Mouse (Mus musculus) lung, postnatal 10 days (tissue): ENCODE results near the gene Ddost.
"Not testable (repeated sequence)": the region's sequence is repeated elsewhere in the genome, so short reads cannot be mapped to it uniquely, and the experiment has no call there.

ENCODE experiments used
- DNase-seq: peaks from one replicate; pipeline ENCODE4 v3.0.0; 2021

The Ddost gene

DNA sequence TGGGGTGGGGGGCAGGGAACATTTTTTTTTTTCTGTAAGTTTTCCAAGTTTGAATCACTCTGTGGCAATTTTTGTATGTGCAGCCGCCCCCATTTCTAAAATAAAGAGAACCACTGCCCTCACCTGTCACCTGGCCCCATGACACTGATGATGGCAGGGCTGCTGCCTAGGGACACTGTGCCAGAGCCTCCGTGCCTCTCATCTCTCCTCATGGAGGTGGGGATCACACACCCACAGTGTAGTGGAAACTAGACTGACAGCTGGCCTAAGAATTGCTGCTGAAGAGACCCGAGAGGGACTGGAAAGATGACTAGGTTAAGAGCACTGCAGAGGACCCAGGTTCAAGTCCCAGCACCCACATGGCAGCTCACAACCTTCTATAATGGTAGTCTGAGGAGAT, 7.6 kb downstream of the Ddost start:
- DNase-seq = no peak

DNA sequence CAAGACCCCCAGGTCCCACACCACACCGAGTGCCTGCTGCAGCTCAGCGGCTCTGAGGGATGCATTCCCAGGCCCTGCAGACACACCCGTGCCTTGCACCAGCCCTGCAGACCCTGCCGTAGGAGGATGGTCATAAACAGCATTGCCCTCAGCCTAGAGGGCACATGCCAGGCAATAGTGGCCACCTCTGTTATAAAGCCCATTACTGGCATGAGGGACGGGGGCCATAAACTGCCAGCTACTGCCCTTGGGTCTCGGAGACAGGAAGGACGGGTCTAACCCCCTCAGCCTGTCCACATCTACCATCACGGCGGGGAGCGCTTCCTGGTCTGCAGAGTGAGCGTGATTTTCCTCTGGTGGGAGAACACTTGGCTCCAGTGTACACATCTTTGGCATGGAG, 8.5 kb downstream of the Ddost start:
- DNase-seq = no peak

- DNase-seq = no peak
Measured at GRCm38 (mm10) chr4:138313795-138314194, 9.3 kb downstream of the Ddost start.

DNA sequence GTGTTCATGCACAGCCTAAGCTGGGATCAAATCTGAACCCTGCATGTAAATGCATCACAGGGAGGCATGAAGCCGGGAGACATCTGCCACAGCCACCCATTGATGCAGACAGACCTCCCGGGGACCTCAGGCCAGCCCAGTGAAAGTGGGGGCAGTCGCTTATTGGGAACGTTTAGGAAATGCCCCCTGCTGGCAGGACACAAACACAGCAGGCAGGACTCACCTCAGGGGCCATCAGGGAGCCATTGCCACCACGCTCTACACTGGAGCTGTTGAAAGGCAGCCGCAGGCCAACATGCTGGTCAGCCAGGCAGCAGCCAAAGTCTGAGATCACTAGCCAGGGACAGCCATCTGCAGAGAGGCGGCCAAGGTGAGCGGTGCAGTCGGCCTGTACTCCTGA, 11.3 kb downstream of the Ddost start:
- peak; percentile 45 for DNase-seq

DNA sequence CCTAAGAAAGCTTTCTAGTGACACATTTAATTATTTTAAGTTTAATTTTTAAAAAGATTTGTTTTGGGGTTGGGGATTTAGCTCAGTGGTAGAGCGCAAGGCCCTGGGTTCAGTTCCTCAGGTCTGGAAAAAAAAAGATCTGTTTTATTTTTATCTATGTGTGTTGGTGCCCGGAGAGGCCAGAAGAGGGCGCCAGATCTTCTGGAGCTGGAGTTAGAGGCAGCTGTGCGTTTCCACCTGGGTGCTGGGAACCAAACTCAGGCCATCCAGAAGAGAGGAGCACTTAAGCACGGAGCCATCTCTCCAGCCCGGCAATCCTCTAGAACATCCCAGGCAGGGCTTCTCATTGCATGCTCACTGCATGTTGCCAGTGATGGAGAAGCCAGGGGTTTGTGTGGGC, 11.8 kb downstream of the Ddost start:
- no peak for DNase-seq

DNA sequence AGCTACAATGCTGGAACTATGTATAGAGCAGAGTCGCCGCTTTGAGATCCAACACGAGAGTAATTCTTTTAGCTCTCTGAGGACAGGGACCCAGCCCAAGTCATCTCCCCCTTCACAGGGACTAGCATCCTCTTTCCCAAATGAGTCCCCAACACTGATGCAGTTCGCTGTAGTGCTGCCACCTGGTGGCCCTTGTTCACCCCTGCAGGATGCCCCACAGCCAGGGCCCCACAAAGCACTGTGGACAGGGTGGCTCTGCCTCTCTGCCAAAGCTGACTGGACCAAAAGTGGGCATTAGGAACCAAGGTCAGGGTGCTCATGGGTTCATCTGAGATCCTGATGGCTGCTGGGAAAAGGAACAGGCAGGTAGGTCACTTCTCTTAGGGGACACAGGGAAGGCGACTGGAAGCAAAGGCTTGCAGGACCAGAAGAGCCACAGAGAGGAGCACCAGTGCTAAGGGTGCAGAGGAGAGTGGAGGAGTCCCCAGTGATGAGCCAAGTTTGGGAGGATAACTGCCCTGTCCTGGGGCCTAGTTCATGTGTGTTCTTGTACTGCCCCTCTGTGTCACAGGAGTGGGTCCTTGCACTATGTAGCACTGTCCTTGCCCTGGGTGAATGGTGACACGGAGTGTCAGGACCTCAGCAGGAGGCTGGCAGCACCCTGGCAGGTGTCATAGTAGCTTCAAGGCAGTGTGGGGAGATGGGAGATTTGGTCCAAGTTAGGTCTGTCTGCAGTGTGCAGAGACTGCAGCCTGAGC, 14.2 kb downstream of the Ddost start:
- peak; percentile 72 for DNase-seq

DNA sequence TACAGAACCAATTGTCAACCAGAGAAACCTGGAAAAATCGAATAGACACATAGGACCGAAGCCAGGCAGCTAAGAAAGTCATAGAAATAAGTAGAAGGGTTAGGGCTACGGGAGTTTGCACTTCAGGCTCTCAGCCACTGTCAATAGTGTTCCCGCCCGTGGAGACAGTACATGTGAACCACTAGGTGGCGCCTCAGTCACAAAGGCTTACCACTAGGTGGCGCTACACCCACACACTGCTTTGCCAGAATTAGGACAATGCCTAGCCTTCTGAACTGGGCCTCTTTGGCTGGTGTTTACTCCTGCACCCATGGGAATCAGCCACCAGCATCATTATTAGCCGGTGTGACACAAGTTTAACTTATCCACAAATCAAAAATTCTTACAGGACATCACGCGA, 15.0 kb downstream of the Ddost start:
- peak; percentile 92 for DNase-seq

GRCm38 (mm10) chr4:138320711-138321110, 16.2 kb downstream of the Ddost start:
- DNase-seq = no peak

GRCm38 (mm10) chr4:138321488-138321887, 17.0 kb downstream of the Ddost start:
- no peak for DNase-seq

GRCm38 (mm10) chr4:138322692-138323091, 18.2 kb downstream of the Ddost start:
- no peak for DNase-seq

DNA sequence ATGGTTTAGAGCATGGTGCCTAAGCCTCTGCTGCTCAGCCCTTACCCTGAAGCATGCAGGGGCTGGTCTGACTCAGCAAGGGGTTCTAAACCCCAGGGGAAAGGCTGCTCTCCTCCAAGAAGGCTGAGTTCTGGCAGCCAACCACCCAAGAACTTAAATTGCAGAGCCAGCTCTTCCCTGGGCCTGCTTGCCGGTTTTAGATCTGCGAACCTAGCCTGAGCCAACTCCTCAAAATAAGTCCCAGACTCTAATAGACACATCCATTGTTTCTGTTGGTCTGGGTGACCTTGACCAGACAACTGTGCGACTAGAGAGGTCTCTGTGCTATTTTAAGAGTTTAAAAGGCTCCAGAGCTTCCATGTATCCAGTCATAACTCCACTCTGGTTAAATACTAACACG, 19.2 kb downstream of the Ddost start:
- DNase-seq = no peak

DNA sequence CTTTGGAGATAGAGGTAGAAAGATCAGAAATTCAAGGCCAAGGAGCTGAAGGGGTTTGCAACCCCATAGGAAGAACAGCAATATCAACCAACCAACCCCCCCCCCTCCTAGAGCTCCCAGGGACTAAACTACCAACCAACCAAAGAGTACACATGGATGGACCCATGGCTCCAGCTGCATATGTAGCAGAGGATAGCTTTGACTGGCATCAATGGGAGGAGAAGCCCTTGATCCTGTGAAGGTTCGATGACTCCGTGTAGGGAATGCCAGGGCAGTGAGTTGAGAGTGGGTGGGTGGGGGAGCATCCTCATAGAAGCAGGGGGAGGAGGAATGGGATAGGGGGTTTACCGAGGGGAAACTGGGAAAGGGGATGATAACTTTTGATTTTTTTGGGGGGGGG, 19.9 kb downstream of the Ddost start:
- no peak for DNase-seq

GRCm38 (mm10) chr4:138325466-138326076, 21.0 kb downstream of the Ddost start:
- peak; percentile 99 for DNase-seq

- DNase-seq = peak; percentile 96
Measured at GRCm38 (mm10) chr4:138326077-138326695, 21.7 kb downstream of the Ddost start, which contains the start of gene Pink1. Gene Pink1 (minus strand): TSS chr4:138326307.

DNA sequence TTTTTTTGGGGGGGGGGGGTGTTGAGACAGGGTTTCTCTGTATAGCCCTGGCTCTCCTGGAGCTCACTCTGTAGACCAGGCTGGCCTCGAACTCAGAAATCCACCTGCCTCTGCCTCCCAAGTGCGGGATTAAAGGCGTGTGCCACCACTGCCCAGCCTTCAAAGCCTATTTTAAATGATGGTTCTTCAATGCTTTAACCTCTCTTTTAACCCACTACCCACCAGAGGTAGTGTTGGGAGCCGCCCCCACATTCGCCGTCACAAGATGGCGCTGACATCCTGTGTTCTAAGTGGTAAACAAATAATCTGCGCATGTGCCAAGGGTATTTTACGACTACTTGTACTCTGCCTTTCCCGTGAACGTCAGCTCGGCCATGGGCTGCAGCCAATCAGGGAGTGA, 22.6 kb downstream of the Ddost start:
- DNase-seq = not testable (repeated sequence)

DNA sequence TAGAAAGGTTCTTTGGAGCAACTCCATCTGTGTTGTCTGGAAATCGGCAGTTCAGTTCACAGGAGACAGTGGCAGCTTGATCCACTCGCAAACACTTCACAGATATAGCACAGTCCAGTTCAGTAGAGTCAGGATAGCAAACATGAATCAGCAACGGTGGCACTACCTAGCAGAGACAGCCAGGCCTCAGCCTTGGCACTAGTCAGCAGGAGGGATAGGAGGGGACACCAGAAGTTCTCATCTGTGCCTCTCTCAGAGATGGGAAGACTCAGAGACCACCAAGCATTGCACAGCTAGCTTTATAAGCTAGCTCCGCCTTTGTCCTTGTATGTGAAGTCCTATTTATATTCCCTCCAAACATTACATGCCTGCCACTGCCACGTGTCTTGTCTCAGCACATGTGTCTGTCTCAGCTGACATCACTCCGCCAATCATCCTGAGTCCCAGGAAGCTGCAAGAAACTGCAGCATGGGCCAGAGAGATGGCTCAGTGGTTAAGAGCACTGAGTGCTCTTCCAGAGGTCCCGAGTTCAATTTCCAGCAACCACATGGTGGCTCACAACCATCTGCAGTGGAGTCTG, 23.5 kb downstream of the Ddost start:
- no peak for DNase-seq

GRCm38 (mm10) chr4:138330264-138330671, 25.7 kb downstream of the Ddost start:
- DNase-seq = no peak

DNA sequence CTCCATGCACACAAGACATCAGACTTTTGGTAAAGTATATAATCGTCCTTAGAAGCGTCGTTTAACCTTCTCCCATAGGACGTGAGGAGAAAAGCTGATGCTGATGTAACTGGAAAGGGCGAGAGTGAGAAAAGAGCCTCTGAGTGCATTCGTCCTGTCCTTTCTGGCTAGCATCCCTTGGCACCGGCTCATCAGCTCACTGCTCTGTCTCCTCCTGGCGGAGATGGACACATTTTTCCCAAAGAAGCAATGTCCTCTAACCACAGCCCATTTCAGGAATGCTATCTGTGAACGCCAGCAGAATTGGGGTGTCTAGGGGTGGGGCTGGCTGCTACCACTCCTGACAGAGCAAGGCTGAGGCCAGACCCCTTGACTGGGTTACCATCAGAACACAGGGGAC, 27.1 kb downstream of the Ddost start:
- peak; percentile 66 for DNase-seq

DNA sequence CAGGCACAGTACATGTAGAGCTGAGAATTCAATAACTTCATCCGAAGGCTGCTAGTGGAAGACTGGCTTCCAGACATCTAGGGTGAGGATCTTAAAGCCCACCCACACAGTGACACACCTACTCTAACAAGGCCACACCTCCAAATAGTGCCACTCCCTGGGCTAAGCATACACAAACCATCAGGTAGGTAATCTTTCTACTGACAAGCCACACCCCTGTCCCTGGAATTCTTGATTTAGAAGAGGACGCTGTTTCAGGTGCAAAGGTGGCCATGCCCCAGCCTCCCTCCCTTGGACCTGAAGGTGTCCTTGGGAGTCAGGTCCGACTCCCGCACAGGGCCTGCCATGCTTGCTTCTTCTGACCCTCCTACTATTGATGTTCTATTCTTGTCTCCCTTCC, 28.6 kb downstream of the Ddost start:
- DNase-seq = no peak

DNA sequence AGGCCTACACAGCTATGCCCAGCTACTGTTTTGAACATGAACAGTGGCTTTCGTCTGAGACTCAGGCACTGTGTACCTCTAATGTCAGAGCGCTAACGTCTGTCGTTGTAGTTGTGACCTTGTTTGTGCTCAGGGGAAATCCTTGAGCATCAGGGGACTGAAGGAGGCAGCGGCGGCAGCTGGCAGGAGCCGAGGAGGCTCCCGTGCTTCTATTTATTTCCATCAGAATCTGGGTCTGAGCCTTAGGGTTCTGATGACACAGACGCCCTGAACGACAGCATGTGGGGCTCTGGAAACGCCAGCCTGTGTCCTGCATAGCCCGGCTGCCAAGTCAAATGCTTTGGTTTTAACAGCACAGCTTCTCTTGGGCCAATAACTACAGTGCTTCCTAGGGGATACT, 30.5 kb downstream of the Ddost start:
- no peak for DNase-seq

DNA sequence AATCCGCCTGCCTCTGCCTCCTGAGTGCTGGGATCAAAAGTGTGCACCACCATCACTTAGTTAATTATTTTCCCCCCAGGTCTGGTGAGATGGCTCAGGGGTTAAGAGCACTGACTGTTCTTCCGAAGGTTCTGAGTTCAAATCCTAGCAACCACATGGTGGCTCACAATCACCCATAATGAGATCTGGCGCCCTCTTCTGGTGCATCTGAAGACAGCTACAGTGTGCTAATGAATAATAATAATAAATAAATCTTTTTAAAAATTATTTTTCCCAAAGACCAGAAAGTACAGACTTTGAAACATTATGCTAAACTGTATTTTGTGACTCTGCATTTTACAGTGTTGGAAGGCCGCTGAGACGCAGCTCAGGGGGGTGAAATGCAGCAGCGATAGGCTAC, 31.1 kb downstream of the Ddost start:
- DNase-seq = no peak

DNA sequence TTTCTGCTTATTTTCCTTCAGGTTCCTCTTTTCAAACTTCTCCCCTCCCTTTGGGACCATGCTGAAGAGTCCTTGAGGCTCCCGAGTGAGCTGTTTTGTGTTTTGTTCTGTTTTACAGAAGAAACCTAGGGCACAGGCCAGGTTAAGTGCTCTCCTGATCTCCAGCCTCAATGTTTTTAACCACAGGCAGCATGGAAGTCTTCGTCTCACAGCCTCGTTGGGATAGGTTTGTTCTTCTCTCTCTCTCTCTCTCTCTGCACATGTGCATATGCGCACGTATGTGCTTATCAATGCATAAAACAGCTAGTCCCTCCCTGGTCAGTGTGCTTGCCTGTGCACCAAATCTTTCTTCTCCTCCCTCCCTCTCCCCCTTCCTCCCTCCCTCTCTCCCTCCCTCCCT, 32.3 kb downstream of the Ddost start:
- DNase-seq = no peak

- no peak for DNase-seq
Measured at GRCm38 (mm10) chr4:138337341-138337740, 32.8 kb downstream of the Ddost start.

DNA sequence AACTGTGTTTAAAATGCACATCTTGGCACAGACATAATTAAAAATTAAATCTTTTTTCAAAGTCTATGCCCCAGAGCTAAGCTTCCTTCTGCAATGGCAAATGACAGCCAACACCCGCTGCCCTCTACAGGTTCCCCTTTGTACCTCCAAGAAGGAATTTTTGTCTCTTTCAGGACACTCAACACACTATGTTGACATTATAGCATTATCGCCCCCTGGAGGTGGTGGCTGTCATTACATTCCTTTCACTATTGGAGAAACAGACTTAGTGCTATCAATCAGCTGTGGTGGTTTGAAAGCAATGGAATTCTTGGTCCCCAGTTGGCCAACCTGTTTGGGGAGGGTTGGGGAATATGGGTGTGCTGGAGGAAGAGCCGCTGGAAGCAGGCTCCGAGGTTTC, 35.4 kb downstream of the Ddost start:
- peak; percentile 68 for DNase-seq
